13 mouse cellular contexts compared by ENCODE assay signal in the genomic region with DNA sequence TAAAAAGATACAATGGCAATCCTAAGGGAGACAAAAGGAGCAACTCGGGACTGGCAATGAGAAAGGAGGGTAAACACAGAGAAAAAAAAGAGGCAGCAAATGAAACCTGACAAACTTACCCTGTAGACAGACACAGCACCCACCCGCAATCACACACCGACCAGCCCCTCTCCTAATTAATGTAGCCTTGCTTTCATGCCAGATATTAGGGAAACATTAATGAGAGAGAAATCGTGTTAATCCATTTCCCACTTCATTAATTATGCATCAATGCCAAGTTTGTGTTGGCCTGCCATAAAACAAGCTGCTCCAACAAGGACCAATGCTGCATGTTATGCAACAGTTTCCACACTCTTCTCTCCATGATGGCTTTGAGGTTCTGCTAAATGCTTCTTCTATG. TPM values are rescaled to one million over a fixed set of nuclear protein-coding genes. Genes with fewer than 3 reads are reported as not detected.
DNase-seq lines count a peak whose midpoint lies in the region; ATAC-seq and TF ChIP-seq lines count a peak whose summit lies in the region.
"Had no signal": no experiment of that assay in that cellular context is flagged by ENCODE, and none has a peak within 500 bp of the region (broad histone marks: within the 10 kb centered on the region; RNA-seq: fewer than 3 reads in every experiment).

No protein-coding gene starts in this region.

- no peak for TF ChIP-seq CTCF in hindbrain, postnatal 0 days (IDR thresholded peaks at IDR 0.05; ENCODE audit: low read depth)

- no peak overlapping the region for H3K9ac ChIP-seq in neural tube, embryonic 12.5 days
- H3K9ac ChIP-seq in forebrain, embryonic 15.5 days (replicated peaks), result no peak overlapping the region
- H3K9ac ChIP-seq in hindbrain, postnatal 0 days (replicated peaks; ENCODE audit: low read length), result no peak overlapping the region
- H3K9ac ChIP-seq in neural tube, embryonic 14.5 days (replicated peaks; ENCODE audit: low read depth, low read length), result no peak overlapping the region; the same call in 1 of the 2 replicates
- H3K9ac ChIP-seq: liver, postnatal 0 days had no signal

- peak overlapping the region; percentile 30; the same call in 1 of the 2 replicates for H3K4me2 ChIP-seq in neural tube, embryonic 12.5 days (replicated peaks)
- peak overlapping the region; percentile 34 for H3K4me2 ChIP-seq in forebrain, embryonic 15.5 days (replicated peaks)
- H3K4me2 ChIP-seq in hindbrain, postnatal 0 days (ENCODE audit: low read depth, low read length), result peak overlapping the region; percentile 37
- H3K4me2 ChIP-seq in neural tube, embryonic 14.5 days (ENCODE audit: low read depth, low read length), result peak overlapping the region; percentile 7

- H3K27me3 ChIP-seq in neural tube, embryonic 12.5 days (replicated peaks), result no peaks in the 10 kb centered on the region
- no peaks in the 10 kb centered on the region for H3K27me3 ChIP-seq in forebrain, embryonic 15.5 days
- no peaks in the 10 kb centered on the region for H3K27me3 ChIP-seq in hindbrain, postnatal 0 days (ENCODE audit: insufficient read depth, low read length)
- no peaks in the 10 kb centered on the region for H3K27me3 ChIP-seq in neural tube, embryonic 14.5 days (ENCODE audit: control insufficient read depth, insufficient read depth, low read length)

- no peaks in the 10 kb centered on the region for H3K9me3 ChIP-seq in neural tube, embryonic 12.5 days
- no peaks in the 10 kb centered on the region for H3K9me3 ChIP-seq in forebrain, embryonic 15.5 days
- H3K9me3 ChIP-seq in hindbrain, postnatal 0 days (ENCODE audit: low read length), result no peaks in the 10 kb centered on the region
- H3K9me3 ChIP-seq in neural tube, embryonic 14.5 days (ENCODE audit: control insufficient read depth, low read length), result no peaks in the 10 kb centered on the region

- peak; percentile 31; the same call in 1 of the 2 replicates for ATAC-seq in neural tube, embryonic 12.5 days (ENCODE audit: low FRiP score, low read depth)
- ATAC-seq in forebrain, embryonic 15.5 days (replicated peaks), result peak; percentile 78
- ATAC-seq in hindbrain, postnatal 0 days, result no peak
- ATAC-seq in neural tube, embryonic 14.5 days (ENCODE audit: low read depth), result peak; percentile 50
- ATAC-seq: liver, postnatal 0 days had no signal

- no peaks in the 10 kb centered on the region for H3K4me1 ChIP-seq in neural tube, embryonic 12.5 days
- peaks cover 11% of the 10 kb centered on the region for H3K4me1 ChIP-seq in forebrain, embryonic 15.5 days
- H3K4me1 ChIP-seq in hindbrain, postnatal 0 days (ENCODE audit: insufficient read depth, low read length), result no peaks in the 10 kb centered on the region
- H3K4me1 ChIP-seq in neural tube, embryonic 14.5 days (ENCODE audit: control insufficient read depth, insufficient read depth, low read length), result no peaks in the 10 kb centered on the region

- H3K4me3 ChIP-seq in neural tube, embryonic 12.5 days, result no peak overlapping the region
- peak overlapping the region; percentile 21 for H3K4me3 ChIP-seq in forebrain, embryonic 15.5 days
- H3K4me3 ChIP-seq in hindbrain, postnatal 0 days (ENCODE audit: low read length), result no peak overlapping the region
- no peak overlapping the region for H3K4me3 ChIP-seq in neural tube, embryonic 14.5 days (ENCODE audit: low read depth, low read length)

- no peak overlapping the region for H3K27ac ChIP-seq in neural tube, embryonic 12.5 days
- H3K27ac ChIP-seq in forebrain, embryonic 15.5 days (replicated peaks), result peak overlapping the region; percentile 40; the same call in 1 of the 2 replicates
- H3K27ac ChIP-seq in hindbrain, postnatal 0 days, result no peak overlapping the region
- no peak overlapping the region for H3K27ac ChIP-seq in neural tube, embryonic 14.5 days (ENCODE audit: low read depth, low read length)
- H3K27ac ChIP-seq: macrophage had no signal

- no peaks in the 10 kb centered on the region for H3K36me3 ChIP-seq in neural tube, embryonic 12.5 days
- no peaks in the 10 kb centered on the region for H3K36me3 ChIP-seq in forebrain, embryonic 15.5 days
- no peaks in the 10 kb centered on the region for H3K36me3 ChIP-seq in hindbrain, postnatal 0 days (ENCODE audit: insufficient read depth, low read length)
- no peaks in the 10 kb centered on the region for H3K36me3 ChIP-seq in neural tube, embryonic 14.5 days (ENCODE audit: control insufficient read depth, insufficient read depth, low read length)

- WGBS in neural tube, embryonic 12.5 days, result 67% methylated on average over 4 of the region's 4 CpGs
- WGBS in forebrain, embryonic 15.5 days, result 12% methylated on average over 4 of the region's 4 CpGs
- WGBS in hindbrain, postnatal 0 days, result 31% methylated on average over 4 of the region's 4 CpGs
- WGBS in neural tube, embryonic 14.5 days, result 39% methylated on average over 4 of the region's 4 CpGs

- DNase-seq in neural tube, embryonic 10.5 days (ENCODE audit: extremely low spot score, low spot score), result no peak
- DNase-seq in hindbrain, postnatal 0 days (ENCODE audit: low spot score), result no peak
- DNase-seq in urinary bladder, postnatal 36 days (ENCODE audit: low spot score in 2 of 2), result no peak
- no peak for DNase-seq in cerebellum, adult 8-10 months
- DNase-seq in gastrocnemius, adult 18-20 months (ENCODE audit: low spot score), result no peak
- DNase-seq: cerebellum, postnatal 10 days; gastrocnemius, postnatal 36 days; liver, postnatal 0 days; thymus, postnatal 14 days had no signal

RNA-seq across cellular contexts. Expression of gene S1pr1, which starts 59.9 kb away (rescaled TPM):
- 18.8 and 18.9 TPM in 2 replicates for polyA plus RNA-seq in neural tube, embryonic 12.5 days (2016; fragmentation: Nextera tagmentation; extraction: Ambion mirVana)
- polyA plus RNA-seq in forebrain, embryonic 15.5 days (2015; fragmentation: Nextera tagmentation; extraction: Ambion mirVana), result 29.3 TPM in 2 replicates
- total RNA-seq in hindbrain, postnatal 0 days (2014; rRNA removed), result 61.1 and 61.6 TPM in 2 replicates
- 40.9 and 46.9 TPM in 2 replicates for polyA plus RNA-seq in hindbrain, postnatal 0 days (2015; fragmentation: Nextera tagmentation; extraction: Ambion mirVana)
- polyA plus RNA-seq in neural tube, embryonic 14.5 days (2014; fragmentation: Nextera tagmentation; extraction: Ambion mirVana), result 29.1 and 30.2 TPM in 2 replicates
- total RNA-seq in gastrocnemius, adult 18-20 months (2021), result 10 to 100 TPM; 17.9 to 24.8 TPM
